Mouse (Mus musculus) liver, embryonic 16.5 days (tissue): Measurements from ENCODE around the gene Usp24. TPM values are rescaled to one million over a fixed set of nuclear protein-coding genes. Genes with fewer than 3 reads are reported as not detected.
A peak's percentile ranks its signal among the peaks of the same experiment; 100 is the strongest.

ENCODE experiments used
- ATAC-seq: fragments of 200-750 bp; cut with Nextera tagmentation; 2 replicates; pipeline ENCODE4 v1.8.0; 2017; ENCODE audit warnings: low read depth, mild to moderate bottlenecking, moderate number of reproducible peaks, moderate library complexity
- H3K27ac ChIP-seq: fragments of 300-500 bp; sonication (generic); 2 replicates; pipeline ENCODE4 v1.5.1; 2014; ENCODE audit warnings: mild to moderate bottlenecking, low read length
- H3K27me3 ChIP-seq: fragments of 300-500 bp; sonication (generic); 2 replicates; pipeline ENCODE4 v1.6.1; 2014; ENCODE audit warnings: low read depth, low read length, mixed read lengths; ENCODE audit not compliant: control insufficient read depth, insufficient read depth
- H3K36me3 ChIP-seq: fragments of 300-500 bp; sonication (generic); 2 replicates; pipeline ENCODE4 v1.6.1; 2014; ENCODE audit warnings: mild to moderate bottlenecking; ENCODE audit not compliant: control insufficient read depth, insufficient read depth
- H3K4me1 ChIP-seq: fragments of 300-500 bp; sonication (generic); 2 replicates; pipeline ENCODE4 v1.6.1; 2014; ENCODE audit warnings: low read depth, low read length, mixed read lengths; ENCODE audit not compliant: control insufficient read depth
- H3K4me2 ChIP-seq: fragments of 300-500 bp; sonication (generic); 2 replicates; pipeline ENCODE4 v1.6.1; 2014; ENCODE audit warnings: low read depth, low read length, mixed read lengths
- H3K4me3 ChIP-seq: fragments of 300-500 bp; sonication (generic); 2 replicates; pipeline ENCODE4 v1.5.1; 2014; ENCODE audit warnings: low read depth, mild to moderate bottlenecking, low read length
- H3K9ac ChIP-seq: fragments of 300-500 bp; sonication (generic); 2 replicates; pipeline ENCODE4 v1.6.1; 2014; ENCODE audit warnings: low read depth, low read length
- H3K9me3 ChIP-seq: fragments of 300-500 bp; sonication (generic); replicated peaks from 2 replicates; pipeline ENCODE4 v1.6.1; 2016; ENCODE audit warnings: low read length; ENCODE audit not compliant: control insufficient read depth
- WGBS: fragments of 180-500 bp; shearing (Covaris S2); extraction: QIAGEN DNeasy Blood & Tissue Kit; methylation state at CpG from one replicate; pipeline ENCODE4 v1.1.7; 2014; ENCODE audit not compliant: insufficient replicate concordance; 5-methylcytosine and 5-hydroxymethylcytosine counted together
- polyA plus RNA-seq: library from polyadenylated mRNA; unstranded; fragments of >200 nt; fragmentation: Nextera tagmentation; extraction: Ambion mirVana; gene quantifications from 2 replicates; pipeline ENCODE4 v1.2.1, GENCODE M21; 2015

The Usp24 gene
- polyA plus RNA-seq, 1 experiment from 2014 or later, result 3.8 TPM

DNA sequence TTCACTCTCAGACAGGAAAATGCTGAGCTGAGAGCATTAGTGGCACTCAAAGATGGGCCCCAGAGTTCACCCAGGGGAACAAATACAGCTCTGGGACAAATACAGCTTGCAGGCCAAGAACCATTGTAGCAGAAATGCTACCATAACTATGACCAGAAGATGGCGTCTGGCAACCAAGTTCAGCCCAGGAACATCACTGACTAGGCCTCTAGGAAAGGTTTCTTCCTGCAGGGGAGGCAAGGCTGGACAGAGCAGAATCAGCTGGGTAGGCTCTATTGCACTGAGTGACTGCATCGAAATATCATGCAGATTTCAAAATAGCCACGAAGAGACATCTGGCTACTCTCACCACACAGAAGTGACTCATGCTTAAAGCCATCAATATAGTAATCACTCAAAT, 156.3 kb downstream of the Usp24 start:
- Histone ChIP-seq H3K27me3 (no peaks in the 10 kb centered on the region), H3K4me3 (no peak overlapping the region), H3K36me3 (no peaks in the 10 kb centered on the region), H3K9ac (no peak overlapping the region), H3K27ac (no peak overlapping the region), H3K9me3 (no peaks in the 10 kb centered on the region), H3K4me1 (no peaks in the 10 kb centered on the region; the same call in 1 of the 2 replicates), H3K4me2 (no peak overlapping the region)
- no peak for ATAC-seq
- 8% methylated on average over 3 of the region's 3 CpGs for WGBS

DNA sequence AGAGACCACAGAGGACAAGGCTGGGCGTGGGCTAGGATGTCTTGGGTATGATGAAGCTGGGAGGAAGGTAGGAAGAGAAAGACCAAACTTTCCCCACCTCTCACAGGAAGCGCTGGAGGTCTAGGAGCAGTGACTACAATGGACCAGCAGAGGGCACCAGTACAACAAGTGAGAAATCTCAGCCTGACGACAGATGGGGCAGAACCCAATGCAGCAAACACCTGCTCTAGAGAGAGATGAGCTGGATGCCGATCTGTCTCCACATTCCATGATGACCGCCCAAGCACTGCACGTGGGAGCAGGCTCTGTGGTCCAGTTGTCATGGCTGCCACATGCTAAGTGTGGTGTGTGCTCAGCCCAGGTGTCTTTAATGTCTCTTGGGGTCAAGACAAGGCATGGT, 158.2 kb downstream of the Usp24 start:
- 0 out of 2 replicates have a peak, but pooled peaks have one; percentile 28 for ATAC-seq
- no peaks in the 10 kb centered on the region for H3K27me3 ChIP-seq
- no peak overlapping the region for H3K9ac ChIP-seq
- H3K27ac ChIP-seq, result no peak overlapping the region
- WGBS, result 2% methylated on average over 6 of the region's 6 CpGs
- H3K9me3 ChIP-seq, result no peaks in the 10 kb centered on the region
- H3K4me2 ChIP-seq, result no peak overlapping the region
- H3K4me3 ChIP-seq, result no peak overlapping the region
- H3K4me1 ChIP-seq, result no peaks in the 10 kb centered on the region; the same call in 1 of the 2 replicates
- H3K36me3 ChIP-seq, result no peaks in the 10 kb centered on the region

DNA sequence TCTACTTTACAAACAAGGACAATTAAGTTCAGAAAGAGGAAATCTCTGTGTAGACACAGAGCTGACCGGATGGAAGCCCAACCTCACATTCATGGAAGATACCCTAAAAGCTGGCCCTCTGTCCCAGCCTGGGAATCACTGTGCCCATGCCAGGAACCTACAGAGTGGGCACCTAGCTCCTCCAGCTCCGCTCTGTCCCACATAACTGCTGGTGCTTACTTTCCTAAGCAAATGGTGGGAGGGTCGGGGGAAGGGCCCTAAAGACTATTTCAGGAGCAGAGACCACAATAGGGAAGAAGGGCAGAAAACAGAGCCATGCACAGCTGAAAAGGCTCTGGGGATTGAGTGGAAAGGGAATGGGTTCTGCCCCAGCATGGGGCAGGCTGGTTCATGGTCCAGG, 164.5 kb downstream of the Usp24 start:
- Histone ChIP-seq H3K27me3 (peaks cover 10% of the 10 kb centered on the region), H3K4me1 (no peaks in the 10 kb centered on the region), H3K36me3 (no peaks in the 10 kb centered on the region), H3K4me3 (no peak overlapping the region), H3K9me3 (no peaks in the 10 kb centered on the region), H3K4me2 (no peak overlapping the region), H3K9ac (no peak overlapping the region), H3K27ac (no peak overlapping the region)
- 37% methylated on average over 3 of the region's 3 CpGs for WGBS
- no peak for ATAC-seq

DNA sequence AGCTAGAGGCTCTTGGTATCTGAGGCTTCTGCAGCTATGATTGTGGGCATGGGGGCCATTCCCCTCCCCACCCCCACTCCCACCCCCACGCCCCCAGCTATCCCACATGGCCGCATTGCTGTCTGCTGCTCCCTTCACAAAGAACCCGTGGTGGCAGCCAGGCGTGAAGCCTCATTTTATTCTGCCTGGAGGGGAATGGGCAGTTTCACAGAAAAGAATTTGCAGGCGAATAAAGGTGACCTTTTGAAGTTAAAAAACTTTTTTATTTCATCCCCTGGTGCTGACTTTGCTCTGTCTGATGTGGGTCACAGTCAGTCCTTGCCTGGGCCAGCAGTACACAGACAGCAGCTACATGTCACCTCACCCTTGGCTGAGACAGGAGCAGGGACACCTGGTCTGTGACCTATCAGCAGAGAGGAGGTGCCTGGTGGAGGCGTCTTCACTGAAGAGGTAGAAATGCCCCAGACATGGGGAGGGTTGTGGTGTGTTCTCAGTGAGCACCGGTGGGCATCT, 167.3 kb downstream of the Usp24 start:
- H3K4me1 ChIP-seq, result no peaks in the 10 kb centered on the region
- H3K27ac ChIP-seq, result no peak overlapping the region
- no peak for ATAC-seq
- 47% methylated on average over 7 of the region's 7 CpGs for WGBS
- H3K36me3 ChIP-seq, result no peaks in the 10 kb centered on the region
- no peak overlapping the region for H3K9ac ChIP-seq
- H3K27me3 ChIP-seq, result peaks cover 10% of the 10 kb centered on the region
- H3K4me3 ChIP-seq, result no peak overlapping the region
- H3K4me2 ChIP-seq, result no peak overlapping the region
- H3K9me3 ChIP-seq, result no peaks in the 10 kb centered on the region

DNA sequence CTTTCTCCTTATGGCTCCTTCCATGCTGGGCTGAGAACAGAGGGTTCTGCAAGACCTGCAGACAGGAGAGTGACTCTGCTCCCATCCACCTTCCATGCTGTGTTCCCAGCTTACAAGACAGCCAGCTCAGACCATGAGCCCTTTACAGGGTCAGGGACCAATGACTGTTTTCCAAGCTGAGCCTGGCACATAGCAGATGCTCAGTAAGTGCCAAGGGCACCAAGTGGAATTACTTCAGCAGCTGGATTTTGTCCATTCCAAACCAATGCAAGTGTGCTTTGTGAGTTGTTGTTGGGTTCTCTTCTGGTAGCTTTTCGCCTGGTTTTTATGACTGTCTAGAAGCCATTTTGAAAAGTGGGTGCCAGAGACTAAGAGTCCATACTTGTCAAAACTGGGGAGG, 167.8 kb downstream of the Usp24 start:
- Histone ChIP-seq H3K36me3 (no peaks in the 10 kb centered on the region), H3K27me3 (peaks cover 10% of the 10 kb centered on the region), H3K4me2 (no peak overlapping the region), H3K4me3 (no peak overlapping the region), H3K9ac (no peak overlapping the region), H3K27ac (no peak overlapping the region), H3K9me3 (no peaks in the 10 kb centered on the region), H3K4me1 (no peaks in the 10 kb centered on the region)
- 39% methylated on average over 1 of the region's 1 CpGs for WGBS
- no peak for ATAC-seq

DNA sequence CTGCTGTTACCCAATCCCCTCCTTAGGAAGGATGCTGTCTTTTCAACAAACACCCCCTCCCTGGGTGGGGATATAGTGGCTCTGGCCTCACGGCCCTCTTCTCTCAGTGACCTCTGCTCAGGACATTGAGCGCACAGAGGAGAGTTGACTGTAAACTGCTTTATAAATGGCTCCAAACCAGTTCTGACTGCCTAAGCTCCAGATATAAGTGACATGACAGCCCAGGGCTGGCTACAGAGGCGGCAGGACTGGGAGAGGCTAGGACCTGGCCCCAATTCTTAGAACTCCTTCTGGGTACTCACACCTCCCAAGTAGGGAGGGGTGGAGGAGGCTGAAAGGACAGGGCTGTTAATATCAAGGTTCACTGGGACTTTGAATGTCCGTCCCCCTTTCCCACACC, 174.6 kb downstream of the Usp24 start:
- no peak for ATAC-seq
- H3K4me1 ChIP-seq, result no peaks in the 10 kb centered on the region
- H3K9me3 ChIP-seq, result no peaks in the 10 kb centered on the region
- H3K4me3 ChIP-seq, result no peak overlapping the region
- no peaks in the 10 kb centered on the region for H3K36me3 ChIP-seq
- no peaks in the 10 kb centered on the region for H3K27me3 ChIP-seq
- no peak overlapping the region for H3K27ac ChIP-seq
- no peak overlapping the region for H3K9ac ChIP-seq
- no peak overlapping the region for H3K4me2 ChIP-seq
- 45% methylated on average over 4 of the region's 4 CpGs for WGBS

Other genes with a start within 250 kb of the Usp24 start
- 89.7 and 99.6 TPM in 2 replicates for gene Pcsk9, start 148.1 kb downstream of the Usp24 start, polyA plus RNA-seq
- gene Bsnd, start 176.1 kb downstream of the Usp24 start, polyA plus RNA-seq, result not detected in 2 replicates
- 7.7 and 8.1 TPM in 2 replicates for gene Dhcr24, start 244.8 kb downstream of the Usp24 start, polyA plus RNA-seq